Mouse (Mus musculus): ENCODE measurements around the gene Hlcs.

DNA sequence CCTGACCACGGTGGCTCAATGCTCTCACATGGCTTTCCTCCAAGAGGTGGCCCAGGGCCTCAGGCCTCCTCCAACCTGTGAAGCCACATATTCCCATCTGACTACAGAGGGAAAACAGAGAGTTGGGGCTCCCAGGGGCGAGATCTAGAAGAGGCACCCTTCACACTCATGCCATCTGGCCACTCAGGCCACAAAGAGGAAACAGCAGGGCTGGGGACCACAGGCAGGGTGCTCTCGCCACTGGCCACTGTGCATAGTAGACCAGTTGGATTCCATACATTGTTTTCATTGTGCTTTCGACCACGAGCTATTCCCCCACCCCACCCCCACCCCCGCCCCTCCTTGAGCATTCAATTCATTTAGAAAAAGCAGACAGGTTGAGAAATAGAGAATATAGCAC, 151.4 kb downstream of the Hlcs start:
- no peak for TF ChIP-seq CTCF (IDR thresholded peaks at IDR 0.05)
- TF ChIP-seq POLR2A (IDR thresholded peaks at IDR 0.05; ENCODE audit: insufficient read depth, low read depth, low read length): no peak
- no peak for TF ChIP-seq EP300 (IDR thresholded peaks at IDR 0.05; ENCODE audit: insufficient read depth, low read depth, low read length)

Data from heart, adult 2 months (tissue).